Mouse (Mus musculus): ENCODE data around the gene Cxcl2.

Cxcl2 gene

GRCm38 (mm10) chr5:90876045-90876444, 27.6 kb upstream of the Cxcl2 start:
- no peak overlapping the region for H3K4me3 ChIP-seq (replicated peaks; ENCODE audit: low read length)
- H3K4me1 ChIP-seq (replicated peaks; ENCODE audit: low read depth, low read length) = no peaks in the 10 kb centered on the region
- no peaks in the 10 kb centered on the region for H3K9me3 ChIP-seq (ENCODE audit: low read length)
- no peaks in the 10 kb centered on the region for H3K27me3 ChIP-seq (ENCODE audit: insufficient read depth, low read length)
- TF ChIP-seq NANOG (IDR thresholded peaks at IDR 0.05; ENCODE audit: borderline replicate concordance, low read length) (no peak), CTCF (conservative IDR thresholded peaks at IDR 0.05; ENCODE audit: low read length) (no peak), POU5F1 (IDR thresholded peaks at IDR 0.05; ENCODE audit: borderline replicate concordance, low read length) (no peak)
- no peaks in the 10 kb centered on the region for H3K36me3 ChIP-seq (ENCODE audit: insufficient read depth, low read length)

- Histone ChIP-seq H3K4me3 (replicated peaks; ENCODE audit: low read length) (no peak overlapping the region), H3K27me3 (ENCODE audit: insufficient read depth, low read length) (no peaks in the 10 kb centered on the region), H3K36me3 (ENCODE audit: insufficient read depth, low read length) (no peaks in the 10 kb centered on the region), H3K4me1 (replicated peaks; ENCODE audit: low read depth, low read length) (no peaks in the 10 kb centered on the region), H3K9me3 (ENCODE audit: low read length) (no peaks in the 10 kb centered on the region; the same call in 1 of the 2 replicates)
- no peak for TF ChIP-seq CTCF (conservative IDR thresholded peaks at IDR 0.05; ENCODE audit: low read length)
- TF ChIP-seq NANOG (IDR thresholded peaks at IDR 0.05; ENCODE audit: borderline replicate concordance, low read length) = no peak
- no peak for TF ChIP-seq POU5F1 (IDR thresholded peaks at IDR 0.05; ENCODE audit: borderline replicate concordance, low read length)
These were observed 27.0 kb upstream of the Cxcl2 start for GRCm38 (mm10) chr5:90876471-90877172.

GRCm38 (mm10) chr5:90877173-90877512, 26.5 kb upstream of the Cxcl2 start:
- Histone ChIP-seq H3K36me3 (ENCODE audit: insufficient read depth, low read length) (no peaks in the 10 kb centered on the region), H3K4me3 (replicated peaks; ENCODE audit: low read length) (no peak overlapping the region), H3K27me3 (ENCODE audit: insufficient read depth, low read length) (no peaks in the 10 kb centered on the region), H3K9me3 (ENCODE audit: low read length) (peaks cover 1% of the 10 kb centered on the region), H3K4me1 (replicated peaks; ENCODE audit: low read depth, low read length) (no peaks in the 10 kb centered on the region)
- no peak for TF ChIP-seq CTCF (conservative IDR thresholded peaks at IDR 0.05; ENCODE audit: low read length)
- TF ChIP-seq POU5F1 (IDR thresholded peaks at IDR 0.05; ENCODE audit: borderline replicate concordance, low read length) = no peak
- TF ChIP-seq NANOG (IDR thresholded peaks at IDR 0.05; ENCODE audit: borderline replicate concordance, low read length) = no peak

GRCm38 (mm10) chr5:90879307-90880014, 24.2 kb upstream of the Cxcl2 start:
- no peaks in the 10 kb centered on the region for H3K27me3 ChIP-seq (ENCODE audit: insufficient read depth, low read length)
- H3K9me3 ChIP-seq (ENCODE audit: low read length) = peaks cover 3% of the 10 kb centered on the region

GRCm38 (mm10) chr5:90880335-90880850, 23.3 kb upstream of the Cxcl2 start:
- no peak for TF ChIP-seq CTCF (conservative IDR thresholded peaks at IDR 0.05; ENCODE audit: low read length)
- TF ChIP-seq POU5F1 (IDR thresholded peaks at IDR 0.05; ENCODE audit: borderline replicate concordance, low read length) = no peak
- TF ChIP-seq NANOG (IDR thresholded peaks at IDR 0.05; ENCODE audit: borderline replicate concordance, low read length) = no peak
- Histone ChIP-seq H3K27me3 (ENCODE audit: insufficient read depth, low read length) (no peaks in the 10 kb centered on the region), H3K9me3 (ENCODE audit: low read length) (peaks cover 3% of the 10 kb centered on the region), H3K36me3 (ENCODE audit: insufficient read depth, low read length) (no peaks in the 10 kb centered on the region), H3K4me3 (replicated peaks; ENCODE audit: low read length) (no peak overlapping the region), H3K4me1 (replicated peaks; ENCODE audit: low read depth, low read length) (no peaks in the 10 kb centered on the region)

More at GRCm38 (mm10) chr5:90879307-90880014, 24.2 kb upstream of the Cxcl2 start:
- Histone ChIP-seq H3K4me3 (replicated peaks; ENCODE audit: low read length) (no peak overlapping the region), H3K4me1 (replicated peaks; ENCODE audit: low read depth, low read length) (no peaks in the 10 kb centered on the region), H3K36me3 (ENCODE audit: insufficient read depth, low read length) (no peaks in the 10 kb centered on the region)
- TF ChIP-seq POU5F1 (IDR thresholded peaks at IDR 0.05; ENCODE audit: borderline replicate concordance, low read length) (no peak), CTCF (conservative IDR thresholded peaks at IDR 0.05; ENCODE audit: low read length) (no peak), NANOG (IDR thresholded peaks at IDR 0.05; ENCODE audit: borderline replicate concordance, low read length) (no peak)

GRCm38 (mm10) chr5:90881021-90881420, 22.6 kb upstream of the Cxcl2 start:
- Histone ChIP-seq H3K36me3 (ENCODE audit: insufficient read depth, low read length) (no peaks in the 10 kb centered on the region), H3K4me3 (replicated peaks; ENCODE audit: low read length) (no peak overlapping the region), H3K9me3 (ENCODE audit: low read length) (peaks cover 3% of the 10 kb centered on the region), H3K27me3 (ENCODE audit: insufficient read depth, low read length) (no peaks in the 10 kb centered on the region), H3K4me1 (replicated peaks; ENCODE audit: low read depth, low read length) (no peaks in the 10 kb centered on the region)
- TF ChIP-seq POU5F1 (IDR thresholded peaks at IDR 0.05; ENCODE audit: borderline replicate concordance, low read length) (no peak), CTCF (conservative IDR thresholded peaks at IDR 0.05; ENCODE audit: low read length) (no peak), NANOG (IDR thresholded peaks at IDR 0.05; ENCODE audit: borderline replicate concordance, low read length) (no peak)

GRCm38 (mm10) chr5:90881682-90882081, 22.0 kb upstream of the Cxcl2 start:
- H3K36me3 ChIP-seq (ENCODE audit: insufficient read depth, low read length) = no peaks in the 10 kb centered on the region
- H3K9me3 ChIP-seq (ENCODE audit: low read length) = peaks cover 3% of the 10 kb centered on the region
- no peak overlapping the region for H3K4me3 ChIP-seq (replicated peaks; ENCODE audit: low read length)
- no peaks in the 10 kb centered on the region for H3K27me3 ChIP-seq (ENCODE audit: insufficient read depth, low read length)
- TF ChIP-seq NANOG (IDR thresholded peaks at IDR 0.05; ENCODE audit: borderline replicate concordance, low read length) = no peak
- no peaks in the 10 kb centered on the region for H3K4me1 ChIP-seq (replicated peaks; ENCODE audit: low read depth, low read length)

GRCm38 (mm10) chr5:90882146-90882545, 21.5 kb upstream of the Cxcl2 start:
- Histone ChIP-seq H3K36me3 (ENCODE audit: insufficient read depth, low read length) (no peaks in the 10 kb centered on the region), H3K4me1 (replicated peaks; ENCODE audit: low read depth, low read length) (no peaks in the 10 kb centered on the region), H3K9me3 (ENCODE audit: low read length) (peaks cover 3% of the 10 kb centered on the region), H3K4me3 (replicated peaks; ENCODE audit: low read length) (no peak overlapping the region), H3K27me3 (ENCODE audit: insufficient read depth, low read length) (no peaks in the 10 kb centered on the region)
- TF ChIP-seq CTCF (conservative IDR thresholded peaks at IDR 0.05; ENCODE audit: low read length) (no peak), POU5F1 (IDR thresholded peaks at IDR 0.05; ENCODE audit: borderline replicate concordance, low read length) (no peak), NANOG (IDR thresholded peaks at IDR 0.05; ENCODE audit: borderline replicate concordance, low read length) (no peak)

Data from E14TG2a.4 (cell line).